Mouse (Mus musculus) heart, postnatal 0 days (tissue): ENCODE data around the gene Nqo2.

Source experiments
- CTCF ChIP-seq: IDR thresholded peaks from 2 replicates; pipeline ENCODE4 v1.5.1; 2016; ENCODE audit warnings: antibody characterized with exemption, control low read depth, low read depth
- EP300 ChIP-seq: IDR thresholded peaks from 2 replicates; pipeline ENCODE4 v1.6.1; 2016; ENCODE audit warnings: antibody characterized with exemption, low read depth

- TF ChIP-seq CTCF (no peak), EP300 (no peak)
Measured at GRCm38 (mm10) chr13:34007234-34007633, 42.7 kb downstream of the Nqo2 start.
